Mouse (Mus musculus): ENCODE results near the gene Taf15. TPM values are rescaled to one million over a fixed set of nuclear protein-coding genes. Genes with fewer than 3 reads are reported as not detected.
A peak's percentile ranks its signal among the peaks of the same experiment; 100 is the strongest.

Gene Taf15
- polyA plus RNA-seq, 1 experiment from 2014 or later = 6.0 TPM

DNA sequence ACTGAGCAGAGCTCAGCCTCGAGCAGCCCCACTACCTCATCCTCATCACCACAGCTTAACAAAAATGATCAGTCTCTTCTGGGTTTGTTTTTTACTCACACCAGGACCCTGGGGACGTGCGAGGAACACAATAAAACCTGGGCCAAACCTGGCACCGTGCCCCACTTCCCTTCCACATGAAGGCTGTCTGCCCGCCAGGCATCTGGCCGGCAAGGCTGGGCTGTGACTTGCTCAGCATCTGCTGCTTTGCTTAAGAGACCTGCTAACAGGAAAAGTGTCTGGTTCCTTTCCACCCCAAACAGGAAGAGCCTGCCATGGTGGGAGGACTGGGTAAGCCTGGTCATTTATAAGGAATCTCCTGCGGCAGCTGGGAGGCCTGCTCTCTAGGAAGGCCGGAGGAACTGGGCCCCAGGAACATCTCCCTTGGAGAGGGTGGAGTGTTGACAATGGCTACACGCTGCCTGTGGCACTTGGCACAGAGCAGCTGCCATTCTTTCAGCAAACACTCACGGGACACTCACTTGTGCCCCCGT, 5.7 kb upstream of the Taf15 start:
- Histone ChIP-seq H3K4me2 (no peak overlapping the region), H3K4me1 (replicated peaks; ENCODE audit: control insufficient read depth, insufficient read depth, low read length) (peaks cover 8% of the 10 kb centered on the region), H3K4me3 (ENCODE audit: low read depth, low read length) (no peak overlapping the region), H3K27ac (ENCODE audit: low read depth, low read length) (no peak overlapping the region), H3K9ac (ENCODE audit: low read depth, low read length) (no peak overlapping the region), H3K9me3 (ENCODE audit: control insufficient read depth, low read length) (no peaks in the 10 kb centered on the region), H3K36me3 (ENCODE audit: control insufficient read depth, insufficient read depth, low read length) (no peaks in the 10 kb centered on the region), H3K27me3 (replicated peaks; ENCODE audit: control insufficient read depth, insufficient read depth, low read length) (peaks cover 28% of the 10 kb centered on the region)
- WGBS = 46% methylated on average over 11 of the region's 11 CpGs
- DNase-seq (ENCODE audit: low spot score) (peak; percentile 29), ATAC-seq (replicated peaks; ENCODE audit: low FRiP score) (no peak)

DNA sequence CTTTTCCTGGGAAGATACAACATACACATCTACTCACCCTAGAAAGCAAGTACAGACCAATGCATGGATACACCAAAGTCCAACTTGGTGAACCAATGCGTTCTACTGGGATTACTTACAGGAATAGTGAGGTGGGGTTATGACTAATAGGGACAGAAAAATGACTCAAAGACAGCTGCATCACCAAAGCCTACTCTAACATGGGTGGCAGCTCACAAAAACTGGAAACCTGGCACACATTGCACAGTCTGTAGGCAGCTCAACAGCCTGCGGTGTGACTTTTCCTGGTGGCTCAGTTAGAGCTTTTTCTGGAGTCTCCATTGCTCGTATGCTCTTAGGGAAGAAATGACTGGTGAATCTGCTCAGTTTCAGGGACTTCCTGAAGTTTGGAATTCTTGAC, 4.1 kb upstream of the Taf15 start:
- peak; percentile 12 for DNase-seq (ENCODE audit: low spot score)
- no peak overlapping the region for H3K9ac ChIP-seq (ENCODE audit: low read depth, low read length)
- peaks cover 13% of the 10 kb centered on the region; the same call in 1 of the 2 replicates for H3K27me3 ChIP-seq (replicated peaks; ENCODE audit: control insufficient read depth, insufficient read depth, low read length)
- no peaks in the 10 kb centered on the region for H3K9me3 ChIP-seq (ENCODE audit: control insufficient read depth, low read length)
- peaks cover 2% of the 10 kb centered on the region; the same call in 1 of the 2 replicates for H3K4me1 ChIP-seq (replicated peaks; ENCODE audit: control insufficient read depth, insufficient read depth, low read length)
- ATAC-seq (replicated peaks; ENCODE audit: low FRiP score) = no peak
- no peak overlapping the region for H3K27ac ChIP-seq (ENCODE audit: low read depth, low read length)
- WGBS = 87% methylated on average over 3 of the region's 3 CpGs
- H3K4me2 ChIP-seq = no peak overlapping the region
- no peaks in the 10 kb centered on the region for H3K36me3 ChIP-seq (ENCODE audit: control insufficient read depth, insufficient read depth, low read length)
- no peak overlapping the region for H3K4me3 ChIP-seq (ENCODE audit: low read depth, low read length)

DNA sequence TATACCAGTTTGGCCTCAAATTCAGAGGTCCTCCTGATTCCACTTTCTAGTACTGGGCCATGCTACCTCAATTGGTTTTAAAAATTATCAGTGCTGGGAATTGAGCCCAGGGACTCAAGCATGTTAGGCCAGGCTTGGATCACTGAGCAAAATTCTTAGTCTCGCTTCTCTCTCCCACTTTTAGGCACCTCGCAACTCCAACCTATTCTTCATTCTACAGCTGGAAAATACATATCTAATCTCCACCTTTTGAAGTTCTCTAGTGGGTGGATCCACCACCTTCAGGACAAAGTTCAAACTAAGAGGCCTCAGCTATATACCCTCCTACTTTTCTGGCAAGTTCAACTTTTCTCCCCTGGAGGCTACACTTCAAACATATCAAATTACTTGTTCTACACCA, 1.1 kb upstream of the Taf15 start:
- peak overlapping the region; percentile 70 for H3K9ac ChIP-seq (ENCODE audit: low read depth, low read length)
- H3K27me3 ChIP-seq (replicated peaks; ENCODE audit: control insufficient read depth, insufficient read depth, low read length) = no peaks in the 10 kb centered on the region
- peak overlapping the region; percentile 91; the same call in 1 of the 2 replicates for H3K4me3 ChIP-seq (ENCODE audit: low read depth, low read length)
- ATAC-seq (replicated peaks; ENCODE audit: low FRiP score) (no peak), DNase-seq (ENCODE audit: low spot score) (no peak)
- H3K27ac ChIP-seq (ENCODE audit: low read depth, low read length) = peak overlapping the region; percentile 63
- no peaks in the 10 kb centered on the region for H3K9me3 ChIP-seq (ENCODE audit: control insufficient read depth, low read length)
- WGBS = 85% methylated on average over 2 of the region's 2 CpGs
- H3K4me1 ChIP-seq (replicated peaks; ENCODE audit: control insufficient read depth, insufficient read depth, low read length) = peaks cover 11% of the 10 kb centered on the region
- H3K4me2 ChIP-seq = peak overlapping the region; percentile 79
- peaks cover under 1% of the 10 kb centered on the region; the same call in 1 of the 2 replicates for H3K36me3 ChIP-seq (ENCODE audit: control insufficient read depth, insufficient read depth, low read length)

DNA sequence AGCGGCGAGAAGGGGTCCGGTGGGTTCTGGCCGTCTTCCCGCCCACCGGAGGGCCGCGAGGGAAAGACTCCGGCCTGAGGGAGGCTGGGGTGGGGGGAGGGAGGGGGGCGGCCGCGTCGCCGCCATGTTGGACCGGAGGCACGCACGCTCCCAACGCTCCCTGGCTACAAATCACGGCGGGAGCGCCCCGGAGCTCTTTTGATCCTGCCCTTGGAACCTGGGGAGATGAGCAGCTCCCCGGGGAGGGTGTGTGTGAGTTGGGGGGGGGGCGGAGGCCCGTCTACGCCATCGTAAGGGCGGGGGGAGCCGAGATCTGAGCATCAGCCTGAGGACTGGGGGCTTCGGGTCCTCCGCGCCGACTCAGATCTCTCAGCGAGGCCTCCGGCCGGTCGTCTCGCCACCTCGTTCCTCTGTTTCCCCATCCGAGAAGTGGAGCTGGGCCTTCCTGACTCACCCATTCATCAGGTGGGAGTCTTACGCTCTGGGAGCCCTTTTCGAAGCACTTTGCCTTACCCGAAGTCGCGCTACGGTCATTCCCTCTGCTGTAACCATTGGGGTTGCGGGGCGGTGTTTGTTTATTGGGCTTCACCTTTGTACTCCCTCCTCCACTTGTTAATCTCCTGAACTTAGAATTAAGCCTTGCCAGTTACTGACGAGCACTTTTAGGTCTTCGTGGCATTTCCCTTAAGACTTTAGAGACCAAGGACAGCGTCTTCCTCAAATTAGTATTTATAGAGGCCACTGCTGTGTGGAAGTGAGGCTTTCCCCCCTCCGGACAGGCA, 540 bp downstream of the Taf15 start:
- peaks cover 3% of the 10 kb centered on the region; the same call in 1 of the 2 replicates for H3K36me3 ChIP-seq (ENCODE audit: control insufficient read depth, insufficient read depth, low read length)
- peak overlapping the region; percentile 91 for H3K9ac ChIP-seq (ENCODE audit: low read depth, low read length)
- no peaks in the 10 kb centered on the region for H3K9me3 ChIP-seq (ENCODE audit: control insufficient read depth, low read length)
- under 1% methylated on average over 51 of the region's 52 CpGs for WGBS
- ATAC-seq (replicated peaks; ENCODE audit: low FRiP score) (peak; percentile 77), DNase-seq (ENCODE audit: low spot score) (peak; percentile 62)
- H3K27ac ChIP-seq (ENCODE audit: low read depth, low read length) = peak overlapping the region; percentile 91
- peak overlapping the region; percentile 91 for H3K4me3 ChIP-seq (ENCODE audit: low read depth, low read length)
- peaks cover 11% of the 10 kb centered on the region for H3K4me1 ChIP-seq (replicated peaks; ENCODE audit: control insufficient read depth, insufficient read depth, low read length)
- peak overlapping the region; percentile 93 for H3K4me2 ChIP-seq
- no peaks in the 10 kb centered on the region for H3K27me3 ChIP-seq (replicated peaks; ENCODE audit: control insufficient read depth, insufficient read depth, low read length)

DNA sequence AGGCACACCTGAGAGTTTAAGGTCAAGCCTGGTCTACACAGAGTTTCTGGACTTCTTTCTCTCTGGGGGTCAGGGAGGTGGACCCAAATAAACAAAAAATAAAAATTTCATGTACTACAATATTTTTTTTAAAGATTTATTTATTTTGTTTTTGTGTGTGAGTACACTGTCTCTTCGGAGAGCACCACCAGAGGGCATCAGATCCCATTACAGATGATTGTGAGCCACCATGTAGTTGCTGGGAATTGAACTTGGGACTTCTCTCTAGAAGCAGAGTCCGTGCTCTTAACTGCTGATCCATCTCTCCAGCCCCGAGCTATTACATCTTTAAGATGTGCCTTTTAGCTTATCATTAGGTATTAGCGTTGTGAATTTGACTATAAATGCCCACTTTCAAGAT, 18.6 kb downstream of the Taf15 start:
- DNase-seq (ENCODE audit: low spot score) (no peak), ATAC-seq (replicated peaks; ENCODE audit: low FRiP score) (no peak)
- H3K4me2 ChIP-seq = no peak overlapping the region
- H3K4me3 ChIP-seq (ENCODE audit: low read depth, low read length) = no peak overlapping the region
- 81% methylated on average over 4 of the region's 4 CpGs for WGBS
- H3K9me3 ChIP-seq (ENCODE audit: control insufficient read depth, low read length) = no peaks in the 10 kb centered on the region
- no peaks in the 10 kb centered on the region for H3K27me3 ChIP-seq (replicated peaks; ENCODE audit: control insufficient read depth, insufficient read depth, low read length)
- H3K4me1 ChIP-seq (replicated peaks; ENCODE audit: control insufficient read depth, insufficient read depth, low read length) = no peaks in the 10 kb centered on the region
- H3K9ac ChIP-seq (ENCODE audit: low read depth, low read length) = no peak overlapping the region
- peaks cover 19% of the 10 kb centered on the region for H3K36me3 ChIP-seq (ENCODE audit: control insufficient read depth, insufficient read depth, low read length)
- no peak overlapping the region for H3K27ac ChIP-seq (ENCODE audit: low read depth, low read length)

DNA sequence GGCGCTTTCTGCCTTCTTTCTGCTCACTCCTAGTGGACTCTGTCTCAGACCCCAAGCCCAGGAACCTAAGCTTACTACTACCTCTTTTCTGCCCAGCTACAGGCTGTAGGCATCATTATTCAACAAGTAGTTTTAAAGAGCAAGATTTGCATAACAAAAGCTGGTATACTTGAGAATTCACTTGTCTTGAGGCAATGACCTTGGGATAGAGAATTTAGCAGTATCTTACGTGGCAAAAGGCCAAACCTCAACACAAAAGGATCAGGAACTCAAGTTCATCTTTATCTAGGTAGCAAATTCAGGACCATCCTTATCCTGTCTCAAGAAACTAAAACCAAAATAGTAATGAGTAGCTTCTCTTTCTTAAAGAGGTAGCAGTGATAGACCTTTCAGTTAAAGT, 22.7 kb downstream of the Taf15 start:
- ATAC-seq (replicated peaks; ENCODE audit: low FRiP score) = no peak
- DNase-seq (ENCODE audit: low spot score) = no peak
- H3K4me3 ChIP-seq (ENCODE audit: low read depth, low read length) = no peak overlapping the region
- no peak overlapping the region for H3K9ac ChIP-seq (ENCODE audit: low read depth, low read length)
- no peaks in the 10 kb centered on the region for H3K4me1 ChIP-seq (replicated peaks; ENCODE audit: control insufficient read depth, insufficient read depth, low read length)
- no peak overlapping the region for H3K27ac ChIP-seq (ENCODE audit: low read depth, low read length)
- peaks cover 10% of the 10 kb centered on the region for H3K36me3 ChIP-seq (ENCODE audit: control insufficient read depth, insufficient read depth, low read length)
- no peak overlapping the region for H3K4me2 ChIP-seq
- no peaks in the 10 kb centered on the region for H3K9me3 ChIP-seq (ENCODE audit: control insufficient read depth, low read length)
- H3K27me3 ChIP-seq (replicated peaks; ENCODE audit: control insufficient read depth, insufficient read depth, low read length) = no peaks in the 10 kb centered on the region
- 89% methylated on average over 2 of the region's 2 CpGs for WGBS

DNA sequence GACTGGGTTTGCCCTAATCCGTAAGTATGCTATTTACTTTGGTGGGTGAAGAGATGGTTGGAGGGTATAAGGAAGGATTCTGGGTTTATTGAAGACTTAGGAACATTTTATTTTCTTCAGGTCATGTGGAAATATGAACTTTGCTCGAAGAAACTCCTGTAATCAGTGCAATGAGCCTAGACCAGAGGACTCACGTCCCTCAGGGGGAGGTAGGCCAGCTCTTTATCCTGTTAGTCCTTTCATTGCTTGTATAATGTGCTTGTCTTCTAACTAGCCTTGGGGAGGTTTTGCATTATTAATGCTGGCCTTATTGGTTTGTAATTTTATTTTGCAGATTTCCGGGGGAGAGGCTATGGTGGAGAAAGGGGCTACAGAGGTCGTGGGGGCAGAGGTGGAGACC, 31.4 kb downstream of the Taf15 start:
- DNase-seq (ENCODE audit: low spot score) (no peak), ATAC-seq (replicated peaks; ENCODE audit: low FRiP score) (no peak)
- Histone ChIP-seq H3K4me1 (replicated peaks; ENCODE audit: control insufficient read depth, insufficient read depth, low read length) (no peaks in the 10 kb centered on the region), H3K27me3 (replicated peaks; ENCODE audit: control insufficient read depth, insufficient read depth, low read length) (no peaks in the 10 kb centered on the region), H3K9me3 (ENCODE audit: control insufficient read depth, low read length) (no peaks in the 10 kb centered on the region), H3K27ac (ENCODE audit: low read depth, low read length) (no peak overlapping the region), H3K36me3 (ENCODE audit: control insufficient read depth, insufficient read depth, low read length) (peaks cover 32% of the 10 kb centered on the region), H3K4me3 (ENCODE audit: low read depth, low read length) (no peak overlapping the region), H3K9ac (ENCODE audit: low read depth, low read length) (no peak overlapping the region), H3K4me2 (no peak overlapping the region)
- WGBS = 93% methylated on average over 5 of the region's 5 CpGs

DNA sequence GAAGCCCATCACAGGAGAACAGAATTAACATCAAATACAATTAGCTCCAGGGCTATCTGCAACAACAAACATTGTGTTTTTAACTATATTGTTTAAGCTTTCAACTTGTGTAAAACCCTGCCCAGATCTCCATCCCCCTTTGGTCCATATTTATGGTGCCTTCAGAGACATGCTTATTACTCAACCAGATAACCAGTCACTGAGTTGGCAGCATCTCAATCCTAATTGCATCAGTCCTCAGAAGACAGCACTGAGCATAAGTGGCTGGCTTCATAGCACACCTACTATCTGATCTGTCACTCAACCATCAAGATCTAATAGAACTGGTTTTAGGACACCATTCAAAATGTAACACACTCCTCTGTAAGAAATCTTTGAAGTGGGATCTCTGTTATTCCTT, 36.6 kb downstream of the Taf15 start:
- Histone ChIP-seq H3K4me1 (replicated peaks; ENCODE audit: control insufficient read depth, insufficient read depth, low read length) (no peaks in the 10 kb centered on the region), H3K36me3 (ENCODE audit: control insufficient read depth, insufficient read depth, low read length) (peaks cover 7% of the 10 kb centered on the region; the same call in 1 of the 2 replicates), H3K9me3 (ENCODE audit: control insufficient read depth, low read length) (no peaks in the 10 kb centered on the region), H3K27ac (ENCODE audit: low read depth, low read length) (no peak overlapping the region), H3K27me3 (replicated peaks; ENCODE audit: control insufficient read depth, insufficient read depth, low read length) (no peaks in the 10 kb centered on the region), H3K9ac (ENCODE audit: low read depth, low read length) (no peak overlapping the region), H3K4me3 (ENCODE audit: low read depth, low read length) (no peak overlapping the region), H3K4me2 (no peak overlapping the region)
- no peak for ATAC-seq (replicated peaks; ENCODE audit: low FRiP score)
- no peak for DNase-seq (ENCODE audit: low spot score)

DNA sequence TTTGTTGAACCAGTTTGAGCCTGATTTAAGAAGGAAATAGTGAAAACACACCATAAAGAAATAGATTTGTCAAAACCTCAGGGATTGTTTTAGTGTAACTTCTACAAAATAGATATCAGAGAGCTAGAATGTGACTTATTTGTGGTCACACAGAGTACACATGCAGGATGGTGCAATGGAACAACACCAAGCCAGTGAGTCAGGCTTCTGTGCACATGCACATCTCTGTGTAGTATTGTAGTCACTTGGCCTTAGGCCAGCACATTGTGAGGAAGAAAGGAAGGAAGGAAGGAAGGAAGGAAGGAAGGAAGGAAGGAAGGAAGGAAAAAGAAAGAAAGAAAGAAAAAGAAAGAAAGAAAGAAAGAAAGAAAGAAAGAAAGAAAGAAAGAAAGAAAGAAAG, 44.3 kb downstream of the Taf15 start:
- Histone ChIP-seq H3K9ac (ENCODE audit: low read depth, low read length) (no peak overlapping the region), H3K4me1 (replicated peaks; ENCODE audit: control insufficient read depth, insufficient read depth, low read length) (no peaks in the 10 kb centered on the region), H3K9me3 (ENCODE audit: control insufficient read depth, low read length) (no peaks in the 10 kb centered on the region), H3K27ac (ENCODE audit: low read depth, low read length) (no peak overlapping the region), H3K4me2 (no peak overlapping the region), H3K36me3 (ENCODE audit: control insufficient read depth, insufficient read depth, low read length) (no peaks in the 10 kb centered on the region), H3K4me3 (ENCODE audit: low read depth, low read length) (no peak overlapping the region), H3K27me3 (replicated peaks; ENCODE audit: control insufficient read depth, insufficient read depth, low read length) (no peaks in the 10 kb centered on the region)
- ATAC-seq (replicated peaks; ENCODE audit: low FRiP score) (no peak), DNase-seq (ENCODE audit: low spot score) (no peak)
